Comparison of ENCODE assay signal across 26 mouse cellular contexts in the genomic region with DNA sequence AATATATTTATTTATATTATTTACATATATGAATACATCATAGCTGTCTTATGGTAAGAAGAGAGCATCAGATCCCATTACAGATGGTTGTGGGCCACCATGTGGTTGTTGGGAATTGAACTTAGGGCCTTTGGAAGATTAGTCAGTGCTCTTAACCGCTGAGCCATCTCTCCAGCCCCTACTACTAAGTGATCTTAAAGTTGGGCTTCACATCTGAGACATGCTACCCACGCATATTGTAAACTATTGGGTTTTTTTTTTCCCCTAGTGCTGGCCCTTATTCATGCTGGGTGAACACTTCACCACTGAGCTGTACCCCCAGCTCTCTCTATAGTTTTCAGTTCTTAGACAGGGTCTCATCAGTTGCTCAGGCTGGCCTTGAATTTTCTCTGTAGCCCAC. TPM values are rescaled to one million over a fixed set of nuclear protein-coding genes. Genes with fewer than 3 reads are reported as not detected.
"Had no signal": no experiment of that assay in that cellular context is flagged by ENCODE, and none has a peak within 500 bp of the region (broad histone marks: within the 10 kb centered on the region; RNA-seq: fewer than 3 reads in every experiment).

No protein-coding gene starts in this region.

- H3K9me3 ChIP-seq: heart, embryonic 13.5 days; heart, embryonic 15.5 days; hindbrain, embryonic 13.5 days; hindbrain, embryonic 15.5 days; kidney, embryonic 15.5 days; limb, embryonic 10.5 days; limb, embryonic 12.5 days had no signal

- DNase-seq: gastrocnemius, postnatal 14 days; gastrocnemius, postnatal 36 days; heart, adult 11 months; heart, adult 2 months; heart, postnatal 14 days; heart, postnatal 36 days; kidney, adult 11 months; kidney, adult 2 months; kidney, adult 9 months; kidney, postnatal 14 days; kidney, postnatal 36 days; liver had no signal

- ATAC-seq: hindbrain, postnatal 0 days; intestine, embryonic 16.5 days had no signal

- H3K4me3 ChIP-seq: heart, adult 2 months; heart, embryonic 13.5 days; heart, embryonic 15.5 days; hindbrain, embryonic 13.5 days; hindbrain, embryonic 15.5 days; kidney, embryonic 15.5 days; layer of hippocampus, adult 2 months; left cerebral cortex, adult 2 months; limb, embryonic 10.5 days; limb, embryonic 12.5 days had no signal

- H3K4me2 ChIP-seq: heart, embryonic 11.5 days; heart, embryonic 13.5 days; heart, embryonic 15.5 days; hindbrain, embryonic 13.5 days; hindbrain, embryonic 15.5 days; kidney, embryonic 15.5 days; limb, embryonic 12.5 days; liver, embryonic 11.5 days had no signal

- H3K27me3 ChIP-seq: heart, embryonic 13.5 days; heart, embryonic 15.5 days; hindbrain, embryonic 13.5 days; hindbrain, embryonic 15.5 days; kidney, embryonic 15.5 days; limb, embryonic 12.5 days had no signal

- H3K36me3 ChIP-seq: heart, embryonic 13.5 days; heart, embryonic 15.5 days; hindbrain, embryonic 13.5 days; hindbrain, embryonic 15.5 days; kidney, embryonic 15.5 days had no signal

- H3K27ac ChIP-seq: heart, adult 2 months; heart, embryonic 13.5 days; heart, embryonic 15.5 days; hindbrain, embryonic 13.5 days; hindbrain, embryonic 15.5 days; hindbrain, postnatal 0 days; kidney, embryonic 15.5 days; kidney, postnatal 0 days; layer of hippocampus, adult 2 months; left cerebral cortex, adult 2 months; limb, embryonic 10.5 days; limb, embryonic 12.5 days had no signal

- H3K9ac ChIP-seq: heart, embryonic 13.5 days; heart, embryonic 15.5 days; hindbrain, embryonic 13.5 days; hindbrain, embryonic 15.5 days; kidney, embryonic 15.5 days; limb, embryonic 12.5 days had no signal

RNA-seq across cellular contexts. Expression of gene Rimbp2, which starts 57.7 kb away (rescaled TPM):
- polyA plus RNA-seq: kidney, postnatal 0 days had no signal
